Mouse (Mus musculus): ENCODE data around the gene Gm12248.

DNA sequence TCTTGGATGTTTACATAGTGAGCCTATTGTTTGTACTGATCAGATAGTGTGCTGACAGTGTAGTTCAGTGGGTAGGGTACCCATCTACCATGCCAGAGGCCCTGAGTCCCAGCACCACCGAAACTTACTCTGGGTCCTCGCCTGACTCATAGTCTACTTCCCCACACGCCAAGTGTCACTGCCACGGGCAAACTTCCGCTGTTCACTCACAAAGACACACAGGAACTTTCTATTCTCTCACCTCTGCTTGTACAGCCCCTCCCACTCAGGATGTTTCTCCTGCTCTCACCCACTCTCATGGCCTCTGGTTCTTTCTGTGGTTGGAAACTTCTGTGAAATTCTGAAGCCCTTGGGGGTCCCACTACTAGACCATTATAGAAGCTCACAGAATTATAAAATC is 3.2 kb upstream of the Gm12248 start:
- TF ChIP-seq CTCF (IDR thresholded peaks at IDR 0.05; ENCODE audit: low read depth, low read length) (no peak), POLR2A (IDR thresholded peaks at IDR 0.05; ENCODE audit: borderline replicate concordance, low read depth, low read length) (no peak)
